Mouse (Mus musculus): ENCODE results near the gene Adprm.
A peak's percentile ranks its signal among the peaks of the same experiment; 100 is the strongest.
"Not testable (repeated sequence)": the region's sequence is repeated elsewhere in the genome, so short reads cannot be mapped to it uniquely, and the experiment has no call there.

Gene Adprm

DNA sequence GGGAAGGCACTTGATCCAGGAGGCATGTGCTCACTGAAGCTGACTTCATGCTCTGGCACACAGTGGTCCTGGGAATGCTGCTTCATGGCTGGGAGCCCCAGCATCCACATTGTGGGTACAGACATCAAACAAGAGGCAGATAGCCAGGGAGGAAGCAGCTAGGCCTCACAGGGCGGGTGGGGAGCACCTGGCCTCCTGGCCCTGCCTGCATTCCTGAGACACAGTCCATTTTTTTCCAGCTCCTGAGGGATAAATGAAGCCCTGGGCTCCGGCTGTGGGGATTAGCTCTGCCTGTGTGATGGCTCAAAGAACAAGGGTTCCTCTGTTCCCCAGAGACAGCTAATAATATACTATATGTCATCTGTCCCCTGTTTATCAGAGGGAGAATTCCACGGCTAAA, 22.6 kb upstream of the Adprm start:
- no peak for DNase-seq

DNA sequence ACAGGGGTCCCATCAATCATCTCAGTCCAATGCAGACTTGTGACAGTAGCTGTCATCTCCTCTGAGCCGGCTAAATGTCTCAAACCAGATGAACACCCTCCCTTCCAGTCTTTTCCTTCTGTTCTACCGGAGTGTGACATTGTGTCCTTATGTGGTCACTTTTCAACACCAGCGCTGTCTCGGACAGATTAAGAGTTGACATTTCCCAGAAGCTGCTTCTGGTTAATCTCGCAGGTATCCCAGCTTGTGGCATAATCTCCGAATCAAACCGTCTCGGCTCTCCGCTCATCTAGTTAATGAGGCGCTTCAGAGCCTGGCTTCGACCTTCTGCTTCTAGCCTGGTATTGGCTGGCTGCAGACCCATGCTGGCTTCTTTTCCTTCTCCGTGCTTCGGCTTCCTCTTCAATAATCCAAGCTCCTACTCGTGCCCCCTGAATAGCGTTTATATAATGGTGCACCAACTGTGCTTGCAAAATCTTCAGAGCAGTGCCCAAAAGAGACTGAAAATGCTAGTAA, 20.3 kb upstream of the Adprm start:
- no peak for DNase-seq

DNA sequence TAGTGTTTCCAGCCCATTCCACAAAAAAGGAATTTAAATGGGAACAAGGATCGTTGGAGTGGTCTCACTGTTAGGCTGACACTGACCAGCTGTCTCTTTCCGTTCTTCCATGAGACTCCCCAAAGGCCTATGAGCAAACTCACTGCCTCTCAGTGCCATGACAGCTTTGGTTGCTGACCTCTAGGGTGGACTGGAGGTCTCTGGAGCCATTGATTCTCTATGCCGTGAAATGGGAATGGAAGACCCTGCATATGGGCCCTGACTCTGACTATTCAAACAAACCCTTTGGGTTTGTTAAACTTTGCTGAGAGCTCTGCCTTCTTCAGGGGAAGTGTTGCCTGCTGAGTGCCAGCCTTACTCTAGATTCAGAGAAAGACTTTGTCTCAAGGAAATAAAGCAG, 15.3 kb upstream of the Adprm start:
- no peak for DNase-seq

DNA sequence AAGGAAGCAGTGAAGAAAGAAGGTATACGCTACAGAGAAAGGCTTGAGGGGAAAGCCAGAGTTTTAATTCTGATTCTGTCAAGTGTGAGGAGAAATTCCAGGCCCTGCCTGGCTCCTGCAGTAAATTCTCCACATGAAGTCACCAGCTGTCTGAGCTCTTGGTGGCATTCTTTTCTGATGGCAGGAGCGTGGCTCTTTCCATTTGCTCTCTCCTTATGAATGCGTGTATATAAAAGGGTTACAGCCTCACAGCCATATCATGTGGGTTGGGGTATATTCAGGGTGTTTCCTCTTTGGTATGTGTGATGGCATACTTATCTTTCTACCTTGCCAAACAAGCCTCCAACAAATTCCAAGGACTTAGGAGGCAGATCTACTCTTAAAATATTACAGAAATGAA, 10.3 kb upstream of the Adprm start:
- DNase-seq: no peak

DNA sequence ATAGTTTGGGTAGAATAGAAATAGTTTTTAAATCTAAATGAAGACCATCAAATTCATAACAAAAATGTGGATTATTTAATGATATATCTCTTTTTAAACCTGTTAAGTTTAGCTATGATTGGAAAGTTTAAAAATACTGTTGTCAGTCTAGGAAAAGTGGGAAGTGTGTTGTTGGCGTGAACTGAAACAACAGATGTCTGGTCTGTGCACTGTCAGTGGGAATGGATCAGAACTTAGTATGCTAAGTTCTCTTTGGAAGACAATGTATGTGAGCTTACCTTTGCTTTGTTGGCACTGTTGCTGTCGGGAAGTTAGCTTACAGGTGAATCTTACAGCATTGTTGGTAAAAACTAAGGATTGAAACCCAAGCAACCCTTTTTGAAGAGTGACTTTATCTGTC, 8.9 kb upstream of the Adprm start:
- DNase-seq: no peak

DNA sequence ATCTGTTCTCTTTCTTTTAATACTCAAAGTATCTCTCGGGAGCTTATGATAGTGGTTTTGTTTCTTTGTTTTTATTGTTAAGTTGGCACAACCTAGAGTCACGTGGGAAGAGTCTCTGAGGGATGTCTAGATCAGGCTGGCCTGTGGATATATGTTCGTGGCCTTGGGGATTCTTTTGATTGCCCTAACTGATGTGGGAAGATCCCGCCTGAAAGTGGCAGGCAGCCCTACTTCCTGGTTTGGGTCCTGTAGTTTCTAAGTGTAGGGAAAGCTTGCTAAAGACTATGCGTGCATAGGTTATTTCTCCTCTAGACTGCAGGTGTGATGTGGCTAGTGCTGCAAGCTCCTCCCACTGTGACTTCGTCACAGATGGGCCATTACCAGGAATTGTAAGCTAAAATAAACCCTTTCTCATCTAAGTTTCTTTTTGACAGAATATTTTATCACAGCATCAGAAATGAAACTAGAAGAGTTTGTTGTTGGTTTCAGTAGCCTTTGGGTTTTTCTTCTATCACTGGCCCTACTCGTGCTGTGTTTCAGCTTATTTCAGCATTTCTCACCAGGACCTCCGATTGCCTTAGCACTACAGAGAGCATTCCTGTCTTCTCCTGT, 2.5 kb upstream of the Adprm start:
- DNase-seq: no peak

DNA sequence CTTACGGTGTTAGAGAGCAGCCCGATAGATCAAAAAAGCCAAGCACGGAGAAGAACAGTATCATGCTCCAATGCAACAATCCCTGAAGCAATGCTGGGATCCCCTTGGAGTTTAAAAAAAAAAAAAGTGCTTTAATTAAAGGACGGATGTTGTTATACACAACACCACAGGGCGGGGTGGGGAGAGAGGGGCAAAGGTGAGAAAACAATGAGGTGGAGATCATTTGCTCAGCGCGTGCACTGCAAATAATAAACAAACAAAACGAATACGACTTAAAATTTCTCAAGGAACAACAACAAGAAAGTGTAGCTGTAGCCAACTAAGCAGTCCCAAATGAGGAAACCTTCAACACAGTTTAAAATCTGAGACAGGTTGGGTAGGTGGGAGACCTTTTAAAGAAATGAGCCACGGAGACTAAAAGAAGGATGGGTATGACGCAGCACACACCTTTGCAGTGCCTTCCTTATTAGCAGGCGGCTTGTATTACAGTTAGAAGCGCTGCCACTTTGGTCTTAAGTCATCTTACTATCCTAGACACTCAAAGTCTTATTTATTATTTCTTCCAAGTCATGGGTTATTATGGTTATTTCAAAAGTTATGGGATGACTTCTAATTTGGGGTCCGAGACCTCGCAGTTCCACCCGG, 596 bp downstream of the Adprm start:
- no peak for DNase-seq

DNA sequence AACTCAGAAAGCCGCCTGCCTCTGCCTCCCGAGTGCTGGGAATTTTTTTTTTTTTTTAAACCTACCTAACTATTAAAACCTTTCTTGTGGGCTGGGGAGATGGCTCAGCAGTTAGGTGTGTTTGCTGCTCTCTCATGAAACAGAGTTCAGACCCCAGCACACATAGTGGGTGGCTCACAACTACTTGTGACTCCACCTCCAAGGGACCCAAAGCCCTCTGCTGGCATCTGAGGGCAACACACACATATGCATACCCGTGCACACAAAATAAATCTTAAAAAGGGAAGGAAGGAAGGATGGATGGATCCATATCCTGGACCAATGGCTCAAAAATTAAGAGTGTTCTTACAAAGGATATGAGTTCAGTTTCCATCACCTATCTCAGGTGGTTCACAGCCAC, 3.1 kb downstream of the Adprm start:
- no peak for DNase-seq

DNA sequence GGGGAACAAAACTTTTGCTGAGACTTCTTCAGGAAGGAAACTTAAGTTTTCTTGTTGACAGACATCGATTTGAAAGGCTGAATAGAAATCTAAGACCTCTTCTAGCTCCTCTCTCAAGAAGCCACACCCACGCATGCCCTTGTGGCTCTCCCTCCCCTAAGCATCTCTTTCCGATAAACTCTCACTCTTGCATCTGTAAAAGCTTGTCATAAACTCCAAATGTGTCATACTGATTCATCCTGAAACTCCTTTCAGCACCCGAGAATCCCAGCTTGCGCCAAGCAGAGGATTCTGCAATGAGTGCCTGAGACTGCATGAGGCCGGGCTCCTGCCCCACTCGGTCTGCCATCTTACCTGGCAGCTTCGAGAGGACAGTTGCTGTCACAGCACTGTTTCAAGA, 3.9 kb downstream of the Adprm start:
- no peak for DNase-seq

DNA sequence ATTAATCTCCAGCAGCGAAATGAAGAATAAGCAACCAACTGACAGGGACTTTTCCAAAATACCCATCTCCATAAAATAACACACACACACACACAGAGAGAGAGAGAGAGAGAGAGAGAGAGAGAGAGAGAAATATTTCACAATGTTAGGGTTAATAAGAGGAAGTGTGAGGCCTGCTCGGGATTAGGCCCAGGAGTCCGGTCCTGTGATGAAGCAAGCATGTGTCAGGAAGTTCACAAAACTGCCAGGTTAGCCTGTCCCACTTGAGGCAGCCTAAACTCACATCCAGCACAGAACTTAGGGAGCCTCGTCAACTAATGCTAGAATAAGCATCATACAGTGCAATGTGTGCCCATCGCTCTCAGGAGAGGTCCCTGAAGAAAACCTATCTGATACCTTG, 5.2 kb downstream of the Adprm start:
- DNase-seq: no peak

DNA sequence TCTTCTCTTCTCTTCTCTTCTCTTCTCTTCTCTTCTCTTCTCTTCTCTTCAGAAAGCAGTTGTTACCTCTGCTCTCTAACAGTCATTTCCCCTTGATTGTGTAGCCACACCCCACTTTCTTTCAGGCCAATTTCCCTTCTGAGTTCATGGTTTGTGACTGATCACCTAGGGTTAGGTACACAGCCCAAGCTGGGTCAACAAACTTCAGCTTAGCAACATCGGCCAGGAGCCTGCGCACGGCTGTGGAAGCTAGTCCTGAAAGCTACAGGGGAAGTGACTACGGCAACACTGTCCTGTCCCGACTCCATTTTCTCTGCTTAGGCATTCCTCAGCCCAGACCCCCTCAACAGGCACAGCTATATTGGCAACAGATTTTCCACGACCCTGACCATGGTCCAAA, 7.4 kb downstream of the Adprm start:
- DNase-seq: no peak

DNA sequence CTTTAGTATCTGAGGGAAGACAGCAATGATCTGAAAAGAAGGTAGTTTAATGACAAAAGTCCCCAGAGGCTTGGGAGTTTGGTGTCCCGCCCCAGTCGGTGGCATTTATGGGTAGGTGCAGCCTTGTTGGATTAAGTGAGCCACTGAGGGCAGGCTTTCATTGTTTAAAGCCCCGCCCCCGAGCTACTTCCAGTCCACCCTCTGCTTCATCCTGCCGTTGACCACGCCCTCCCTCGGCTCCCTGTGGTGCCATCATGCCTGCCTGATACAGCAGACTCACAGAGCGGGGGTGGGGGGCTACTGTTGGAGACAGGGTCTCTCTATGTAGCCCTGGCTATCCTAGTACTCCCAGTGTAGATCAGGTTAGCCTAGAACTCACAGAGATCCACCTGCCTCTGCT, 9.4 kb downstream of the Adprm start:
- DNase-seq: no peak

DNA sequence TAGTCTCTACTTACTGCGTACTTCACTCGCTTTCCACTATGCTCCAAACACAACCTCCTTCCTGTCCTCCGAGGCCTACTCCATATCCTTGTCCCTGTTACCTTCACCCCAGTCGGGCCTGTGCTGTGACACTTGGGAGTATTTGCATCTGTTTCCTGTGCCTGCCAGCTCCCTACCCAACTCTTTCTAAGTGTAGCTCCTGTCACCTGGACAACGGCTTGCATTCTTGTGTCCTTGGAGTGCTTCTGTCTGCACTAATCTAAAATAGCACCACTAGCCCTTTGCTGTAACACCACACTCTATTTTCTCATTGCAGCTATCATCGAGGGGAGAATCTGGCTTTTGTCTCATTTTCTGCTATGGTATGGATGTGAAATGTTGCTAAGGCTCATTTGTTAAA, 11.9 kb downstream of the Adprm start:
- no peak for DNase-seq

DNA sequence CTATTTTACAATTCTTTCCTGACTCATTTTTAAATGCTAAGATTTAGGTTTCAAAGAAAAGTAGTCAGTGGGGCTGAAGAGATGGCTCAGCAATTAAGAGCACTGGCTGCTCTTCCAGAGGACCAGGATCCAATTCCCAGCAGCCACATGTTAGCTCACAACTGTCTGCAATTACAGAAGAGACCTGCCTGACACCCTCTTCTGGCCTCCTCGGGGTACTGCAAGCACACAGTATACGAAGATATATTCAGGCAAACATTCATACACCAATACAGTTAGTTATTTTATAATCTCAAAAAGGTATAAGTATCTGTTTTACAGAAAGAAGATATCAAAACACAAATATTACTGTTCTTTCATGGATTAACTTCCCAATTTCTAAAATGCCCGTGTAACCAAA, 12.6 kb downstream of the Adprm start:
- DNase-seq: no peak

DNA sequence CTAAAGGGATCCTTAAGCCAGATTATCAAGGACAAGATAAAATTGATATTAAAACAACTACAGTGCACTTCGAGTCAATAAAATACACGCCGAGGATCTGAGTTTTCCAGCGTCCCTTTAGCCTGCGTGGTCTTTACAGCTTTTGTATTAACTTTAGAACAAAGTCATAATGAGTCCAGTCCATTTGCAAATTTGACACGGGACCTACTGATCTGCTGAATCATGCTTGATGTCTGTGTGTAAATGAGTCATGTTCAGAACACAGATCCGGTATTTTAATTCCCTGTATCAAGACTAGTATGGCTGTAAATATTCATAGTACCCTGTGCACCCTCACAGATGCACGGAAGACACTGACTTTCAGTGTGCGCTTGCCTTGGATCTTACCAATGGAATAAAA, 15.5 kb downstream of the Adprm start:
- no peak for DNase-seq

DNA sequence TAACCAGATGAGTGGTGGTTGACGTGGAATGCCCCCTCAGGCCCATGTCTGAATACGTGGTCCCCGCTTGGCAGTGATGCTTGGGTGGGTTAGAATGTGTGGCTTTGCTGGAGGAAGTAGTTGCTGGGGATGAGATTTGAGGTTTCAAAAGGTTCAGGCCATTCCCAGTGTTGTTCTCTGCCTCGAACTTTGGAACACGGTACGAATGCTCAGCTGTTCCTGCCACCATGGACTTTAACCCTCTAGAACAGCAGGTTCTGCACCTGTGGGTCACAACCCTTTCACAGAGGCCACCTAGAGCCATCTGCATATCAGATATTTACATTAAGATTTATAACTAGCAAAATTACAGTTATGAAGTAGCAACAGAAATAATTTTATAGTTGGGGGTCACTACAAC, 16.2 kb downstream of the Adprm start:
- no peak for DNase-seq

DNA sequence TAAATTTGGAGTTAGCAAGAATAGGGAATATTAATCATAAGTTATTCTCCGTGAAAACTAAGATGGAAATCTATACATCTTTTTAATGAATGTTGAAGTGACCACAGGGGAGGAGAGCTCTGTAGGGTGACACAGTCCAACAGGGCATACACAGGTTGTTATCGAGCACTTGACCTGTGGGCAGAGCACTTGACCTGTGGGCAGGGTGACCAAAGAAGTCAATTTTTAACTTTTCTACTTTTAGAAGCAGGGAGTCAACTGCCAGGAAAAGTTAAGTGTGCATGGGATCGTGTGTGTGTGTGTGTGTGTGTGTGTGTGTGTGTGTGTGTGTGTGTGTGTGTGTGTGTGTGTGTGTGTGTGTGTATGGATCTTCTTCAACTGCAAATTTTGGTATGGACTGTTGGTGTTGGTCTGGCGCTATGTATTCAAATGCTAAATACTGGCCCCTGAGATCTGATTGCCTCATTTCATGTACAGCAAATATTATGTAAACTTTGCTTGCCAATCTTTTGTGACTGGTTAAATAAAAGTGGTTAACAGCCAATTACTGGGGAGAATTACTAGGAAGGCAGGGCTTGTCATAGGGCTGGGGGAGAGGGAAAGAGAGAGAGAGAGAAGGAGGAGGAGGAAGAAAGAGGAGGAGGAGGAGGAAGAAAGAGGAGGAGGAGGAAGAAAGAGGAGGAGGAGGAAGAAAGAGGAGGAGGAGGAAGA, 17.5 kb downstream of the Adprm start:
- DNase-seq: no peak

DNA sequence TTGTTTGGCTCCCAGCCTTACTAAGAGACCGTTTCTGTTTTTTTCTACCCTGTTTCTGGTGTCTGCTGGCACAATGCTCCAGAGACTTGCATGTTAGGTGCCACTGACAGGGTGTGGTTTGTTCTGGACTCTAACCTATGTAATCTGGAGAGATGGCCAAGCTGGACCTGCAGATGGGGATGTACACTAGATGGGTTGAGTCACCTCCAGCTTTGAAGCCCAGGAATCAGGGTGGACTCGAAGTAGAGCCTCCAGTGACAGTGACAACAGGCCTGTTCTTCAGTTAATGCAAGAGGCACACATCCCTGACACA, 20.8 kb downstream of the Adprm start:
- DNase-seq: no peak

DNA sequence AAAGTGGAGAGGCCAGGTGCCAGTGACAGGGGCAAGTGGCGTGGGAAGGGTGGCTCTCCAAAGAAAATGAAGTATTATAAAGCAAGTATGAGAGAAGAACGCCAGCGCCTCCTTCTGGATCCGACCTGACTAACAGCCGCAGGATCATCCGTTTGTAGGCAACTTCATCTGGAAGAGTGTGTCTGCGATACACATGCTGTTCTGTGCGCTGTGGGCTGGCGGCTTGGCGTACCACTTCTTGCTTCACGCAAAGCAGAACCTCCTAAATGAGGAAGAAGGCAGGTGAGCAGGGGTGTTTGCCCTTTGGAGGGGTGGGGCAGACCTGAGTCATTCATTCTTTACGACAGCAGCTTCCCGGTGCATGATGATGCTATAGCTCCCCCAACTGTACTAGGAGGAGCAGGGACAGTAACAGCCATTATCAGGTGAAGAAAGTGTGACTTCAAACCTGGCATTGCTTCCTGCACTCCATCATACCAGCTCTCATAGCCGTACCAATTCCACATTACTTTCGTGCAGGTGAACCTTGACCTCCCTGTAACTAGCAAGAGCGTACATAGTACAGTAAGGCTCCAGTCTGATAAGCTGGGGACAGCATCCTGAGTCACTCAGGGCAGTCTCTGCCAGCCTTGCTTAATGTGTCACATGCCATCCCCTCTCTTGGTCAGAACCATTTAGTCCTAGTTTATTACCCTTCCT, 21.3 kb downstream of the Adprm start:
- no peak for DNase-seq

DNA sequence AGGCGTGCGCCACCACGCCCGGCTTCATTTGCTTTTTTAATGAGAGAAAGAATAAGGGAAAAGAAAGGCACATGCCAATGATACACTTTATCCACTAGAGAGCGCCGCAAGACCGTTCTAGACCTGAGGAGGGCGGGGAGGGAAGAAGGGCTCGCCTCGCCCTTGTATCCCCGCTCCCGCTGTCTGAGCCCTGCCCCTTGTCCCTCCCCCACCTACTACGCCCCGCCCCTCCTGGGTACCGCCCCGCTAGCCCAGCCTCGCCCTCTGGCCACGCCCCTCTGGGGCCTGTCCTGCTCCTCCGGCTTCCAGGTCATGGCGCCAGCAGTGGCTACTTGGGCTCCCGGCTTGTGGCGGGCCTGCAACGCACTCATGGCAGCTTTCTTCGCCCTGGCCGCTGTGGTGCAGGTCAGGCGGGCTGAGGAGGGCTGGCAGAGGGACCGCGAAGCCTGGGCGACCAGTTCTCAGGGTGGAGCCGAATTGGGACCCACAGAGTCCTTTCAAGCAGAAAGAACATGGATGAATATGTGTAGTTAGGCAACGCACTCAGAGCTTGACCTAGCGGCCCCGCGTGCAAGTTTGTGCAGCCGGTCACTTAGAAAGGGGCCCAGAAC, 27.4 kb downstream of the Adprm start, which contains the start of gene Tmem220:
Gene Tmem220, plus strand, starts transcription at position 288 of the 611 bp plus-strand sequence.
- DNase-seq: peak; percentile 92

DNA sequence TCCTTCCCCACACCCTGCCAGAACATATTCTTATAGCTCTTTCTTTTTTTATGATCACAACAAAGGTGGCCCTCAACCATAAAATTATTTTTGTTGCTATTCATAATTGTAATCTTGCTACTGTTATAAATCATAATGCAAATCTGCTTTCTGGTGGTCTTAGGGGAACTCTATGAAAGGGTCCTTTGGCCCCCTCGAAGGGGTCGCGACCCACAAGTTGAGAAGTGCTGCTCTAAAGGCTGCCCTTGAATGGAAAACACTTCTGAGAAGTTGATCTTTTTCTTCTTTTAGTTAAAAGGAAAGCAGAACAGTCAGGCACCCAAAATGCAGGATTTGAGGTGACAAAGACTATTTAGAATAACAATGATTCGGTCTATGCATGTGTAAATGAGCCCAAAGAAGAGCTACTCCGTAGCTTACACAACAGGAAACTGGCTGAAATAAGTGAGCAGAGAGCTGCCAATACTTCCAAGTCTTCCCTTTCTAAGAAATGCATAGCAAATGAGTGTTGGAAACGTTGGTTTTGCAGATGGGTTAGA, 28.5 kb downstream of the Adprm start:
- DNase-seq: no peak

DNA sequence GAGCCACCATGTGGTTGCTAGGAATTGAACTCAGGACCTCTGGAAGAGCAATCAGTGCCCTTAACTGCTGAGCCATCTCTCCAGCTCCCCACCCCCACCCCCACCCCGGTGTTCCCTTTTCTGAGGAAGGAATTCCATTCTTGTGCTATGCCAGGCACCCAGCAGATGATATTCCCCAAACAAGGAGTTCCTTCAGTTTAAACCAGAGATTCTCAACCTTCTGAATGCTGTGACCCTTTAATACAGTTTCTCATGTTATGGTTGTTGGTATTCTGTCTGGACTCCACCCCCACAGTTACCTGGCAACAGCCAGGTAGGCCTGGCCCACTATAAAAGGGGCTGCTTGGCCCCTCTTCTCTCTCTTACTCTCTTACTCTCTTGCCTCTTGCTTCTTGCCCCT, 29.2 kb downstream of the Adprm start:
- not testable (repeated sequence) for DNase-seq

Data from thymus, postnatal 25 days (tissue).